Mouse (Mus musculus) ZHBTc4 (cell line): Measurements from ENCODE around the gene Setd1a.
"Not testable (repeated sequence)": the region's sequence is repeated elsewhere in the genome, so short reads cannot be mapped to it uniquely, and the experiment has no call there.

Source experiments
- DNase-seq: peaks from one replicate; pipeline ENCODE4 v3.0.0-alpha.2; 2011; ENCODE audit warnings: low read depth, low spot score

The Setd1a gene

GRCm38 (mm10) chr7:127776426-127776825 lies at the start of gene Setd1a:
Gene Setd1a (plus strand): TSS chr7:127776670.
- DNase-seq = peak; percentile 93

DNA sequence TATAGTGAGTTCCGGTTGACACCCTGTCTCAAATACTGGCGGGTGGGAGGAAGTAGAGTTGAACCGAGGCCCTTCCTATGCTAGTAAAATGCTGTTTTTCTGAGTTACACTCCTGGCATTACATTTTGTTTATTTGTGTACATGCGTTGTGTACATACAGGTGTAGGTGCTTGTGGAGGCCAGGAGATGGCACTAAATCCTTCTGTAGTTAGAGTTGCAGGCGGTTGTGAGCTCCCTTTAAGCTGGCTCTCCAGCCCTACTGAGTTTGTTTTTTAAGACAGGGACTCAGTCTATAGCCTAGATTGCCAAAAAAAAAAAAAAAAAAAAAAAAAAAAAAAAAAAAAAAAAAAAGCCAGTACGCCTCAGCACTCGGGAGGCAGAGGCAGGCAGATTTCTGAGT lies 48.6 kb upstream of the Setd1a start:
- DNase-seq = peak; percentile 79

DNA sequence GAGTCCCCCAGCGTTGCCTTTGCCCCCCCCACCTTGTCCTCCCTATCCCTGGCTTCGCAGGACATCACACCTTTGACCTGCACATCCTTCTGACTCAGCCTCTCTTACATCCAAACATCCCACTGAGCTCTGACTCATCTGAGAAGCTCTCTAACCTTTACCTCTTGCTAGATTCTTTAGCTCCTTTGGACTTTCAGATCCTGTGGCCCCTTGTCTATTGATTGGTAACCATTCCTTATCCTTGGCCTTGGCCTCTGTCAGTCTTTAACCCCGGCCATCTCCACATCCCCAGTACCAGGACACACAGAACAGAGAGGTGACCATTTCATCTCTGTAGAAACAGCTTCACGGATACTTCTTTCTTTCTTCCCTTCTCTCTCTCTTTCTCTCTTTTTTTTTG lies 46.3 kb upstream of the Setd1a start:
- DNase-seq = no peak

GRCm38 (mm10) chr7:127732066-127732465 lies 44.4 kb upstream of the Setd1a start, which contains the start of gene Ctf2:
Gene Ctf2 (minus strand): TSS chr7:127732166.
- DNase-seq = not testable (repeated sequence)

- peak; percentile 84 for DNase-seq
Observed at GRCm38 (mm10) chr7:127744366-127745045, 32.0 kb upstream of the Setd1a start, which contains the start of gene Fbxl19. Gene Fbxl19 (plus strand): TSS chr7:127744543.

GRCm38 (mm10) chr7:127745251-127745651 lies 31.2 kb upstream of the Setd1a start:
- peak; percentile 98 for DNase-seq

- peak; percentile 98 for DNase-seq
Observed at GRCm38 (mm10) chr7:127745652-127746493, 30.6 kb upstream of the Setd1a start.

GRCm38 (mm10) chr7:127746494-127747491 lies 29.7 kb upstream of the Setd1a start:
- peak; percentile 94 for DNase-seq

DNA sequence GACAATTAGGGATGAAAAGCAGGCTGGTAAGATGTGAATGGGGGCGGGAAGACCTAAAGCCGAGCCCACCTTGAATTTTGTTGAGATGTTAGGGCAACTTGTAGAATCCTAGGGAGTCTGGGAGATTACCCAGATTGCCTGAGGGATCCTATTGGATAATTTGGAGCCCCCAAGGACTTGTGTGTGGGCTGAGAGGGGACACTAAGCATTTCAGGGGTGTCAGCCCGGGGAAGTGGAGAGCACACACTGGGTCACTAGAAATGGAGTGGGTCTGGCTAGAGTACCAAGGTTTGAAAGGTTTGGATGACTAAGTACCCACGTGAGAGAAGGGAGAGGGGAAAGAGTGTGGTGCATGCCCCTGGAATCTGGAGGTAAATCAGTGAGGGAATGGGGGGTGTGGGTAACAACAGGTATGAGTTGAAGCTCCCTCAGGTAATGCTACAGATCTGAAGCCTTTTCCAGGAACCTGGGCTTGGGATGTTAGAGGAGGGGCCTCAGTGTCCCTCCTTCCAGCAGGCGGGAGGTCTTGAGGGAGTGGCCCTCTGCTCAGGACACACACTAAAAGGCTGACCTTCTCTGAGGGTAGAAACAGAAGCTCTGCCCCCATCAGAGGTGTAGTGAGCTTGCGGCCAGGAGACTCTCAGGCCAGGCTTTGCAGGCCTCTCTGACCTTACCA lies 28.8 kb upstream of the Setd1a start:
- DNase-seq = peak; percentile 53

GRCm38 (mm10) chr7:127748235-127748560 lies 28.3 kb upstream of the Setd1a start:
- no peak for DNase-seq

DNA sequence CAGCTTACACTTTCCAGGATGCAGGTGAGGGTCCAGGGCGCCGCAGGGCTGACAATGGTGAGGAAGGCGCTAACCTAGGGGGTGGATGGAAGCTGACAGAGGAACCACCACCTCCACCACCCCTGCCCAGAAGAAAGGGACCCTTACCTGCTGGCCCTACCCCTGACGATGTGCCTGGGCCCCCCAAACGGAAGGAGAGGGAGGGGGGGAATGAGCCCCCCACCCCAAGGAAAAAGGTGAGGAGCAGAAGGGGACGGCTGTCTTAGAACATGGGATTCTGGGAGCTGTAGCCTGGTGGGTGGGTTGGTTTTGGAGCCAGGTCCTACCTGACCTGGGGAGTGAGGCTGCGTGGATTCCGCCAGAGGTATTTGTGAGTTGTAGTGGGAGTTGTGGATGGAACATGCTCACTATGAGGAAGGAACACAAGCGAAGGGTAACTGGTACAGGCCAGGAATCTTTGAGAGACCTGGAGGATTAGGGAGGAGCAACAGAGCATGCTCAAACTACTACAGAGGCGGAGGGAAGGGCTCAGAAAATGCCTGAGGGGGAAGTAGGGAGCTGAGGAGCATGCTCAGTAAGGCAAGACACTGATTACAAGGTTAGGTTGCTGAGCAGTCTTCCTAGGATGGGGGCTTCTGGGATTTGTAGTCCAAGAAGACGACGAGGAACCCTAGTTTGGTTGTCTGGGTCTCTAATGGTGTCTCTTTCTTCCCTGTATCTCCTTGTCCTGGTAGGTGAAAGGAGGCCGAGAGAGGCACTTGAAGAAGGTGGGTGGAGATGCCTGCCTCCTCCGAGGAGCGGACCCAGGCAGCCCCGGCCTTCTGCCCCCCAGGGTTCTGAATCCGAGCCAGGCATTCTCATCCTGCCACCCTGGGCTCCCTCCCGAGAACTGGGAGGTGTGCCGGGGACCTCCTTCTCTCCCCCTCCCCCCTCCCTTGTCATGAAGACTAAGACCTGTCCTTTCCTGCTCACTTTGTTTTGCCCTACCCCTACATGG lies 26.0 kb upstream of the Setd1a start:
- DNase-seq = peak; percentile 95

- DNase-seq = no peak
Observed at GRCm38 (mm10) chr7:127751619-127752018, 24.9 kb upstream of the Setd1a start.

DNA sequence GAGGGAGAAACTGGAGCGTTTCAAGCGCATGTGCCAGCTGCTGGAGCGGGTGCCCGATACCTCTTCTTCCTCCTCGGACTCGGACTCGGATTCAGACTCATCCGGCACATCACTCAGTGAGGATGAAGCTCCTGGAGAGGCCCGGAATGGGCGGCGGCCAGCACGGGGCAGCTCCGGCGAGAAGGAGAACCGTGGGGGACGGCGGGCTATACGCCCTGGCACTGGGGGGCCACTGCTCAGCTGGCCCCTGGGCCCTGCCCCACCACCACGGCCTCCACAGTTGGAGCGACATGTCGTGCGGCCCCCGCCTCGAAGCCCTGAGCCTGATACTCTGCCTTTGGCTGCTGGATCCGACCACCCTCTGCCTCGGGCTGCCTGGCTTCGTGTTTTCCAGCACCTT lies 24.4 kb upstream of the Setd1a start:
- no peak for DNase-seq

GRCm38 (mm10) chr7:127753158-127753557 lies 23.3 kb upstream of the Setd1a start:
- peak; percentile 65 for DNase-seq

- peak; percentile 39 for DNase-seq
Observed at GRCm38 (mm10) chr7:127753741-127754140, 22.7 kb upstream of the Setd1a start.

DNA sequence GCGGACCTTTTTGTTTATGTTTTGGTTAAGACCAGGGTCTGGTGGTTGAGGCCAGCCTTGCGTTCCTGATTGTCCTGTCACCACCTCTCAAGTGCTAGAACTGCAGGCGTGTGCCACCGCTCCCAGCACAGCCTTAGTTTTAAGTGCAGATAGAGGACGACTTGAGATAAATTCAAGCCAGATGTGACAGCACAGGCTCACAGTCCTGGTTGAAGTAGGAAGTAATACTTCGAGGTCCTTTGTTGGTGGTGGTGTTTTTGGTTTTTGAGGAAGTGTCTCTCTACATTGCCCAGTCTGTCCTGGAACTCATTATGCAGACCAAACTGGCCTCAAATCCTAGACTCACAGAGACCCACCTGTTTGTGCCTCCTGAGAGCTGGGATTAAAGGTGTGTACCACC lies 16.8 kb upstream of the Setd1a start:
- DNase-seq = no peak

- DNase-seq = no peak
Observed at GRCm38 (mm10) chr7:127760478-127760877, 16.0 kb upstream of the Setd1a start.

DNA sequence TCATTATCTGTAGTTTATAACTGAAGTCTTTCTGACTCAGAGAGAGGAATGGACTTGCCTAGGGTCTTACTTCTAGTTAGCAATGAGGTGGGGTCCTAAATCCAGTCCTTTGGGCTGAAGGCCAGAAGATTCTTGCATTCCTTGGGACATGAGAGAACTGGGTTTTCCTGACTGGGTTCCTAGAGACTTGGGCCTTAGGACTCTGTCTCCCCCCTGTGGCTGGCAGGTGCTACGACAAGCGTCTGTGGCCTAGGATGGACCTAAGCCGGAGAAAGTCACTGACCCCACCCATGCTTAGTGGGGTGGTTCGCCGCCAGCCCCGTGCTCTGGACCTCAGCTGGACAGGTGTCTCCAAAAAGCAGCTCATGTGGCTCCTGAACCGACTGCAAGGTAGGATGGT lies 15.4 kb upstream of the Setd1a start:
- peak; percentile 86 for DNase-seq

- DNase-seq = no peak
Observed at GRCm38 (mm10) chr7:127763642-127764041, 12.8 kb upstream of the Setd1a start.

GRCm38 (mm10) chr7:127765756-127766155 lies 10.7 kb upstream of the Setd1a start:
- no peak for DNase-seq
